Mouse (Mus musculus): ENCODE data around the gene Havcr2. TPM values are rescaled to one million over a fixed set of nuclear protein-coding genes. Genes with fewer than 3 reads are reported as not detected.
"Not testable (repeated sequence)": the region's sequence is repeated elsewhere in the genome, so short reads cannot be mapped to it uniquely, and the experiment has no call there.

The Havcr2 gene
- 1 to 10 TPM; 1.7 to 2.0 TPM for total RNA-seq (2021)

DNA sequence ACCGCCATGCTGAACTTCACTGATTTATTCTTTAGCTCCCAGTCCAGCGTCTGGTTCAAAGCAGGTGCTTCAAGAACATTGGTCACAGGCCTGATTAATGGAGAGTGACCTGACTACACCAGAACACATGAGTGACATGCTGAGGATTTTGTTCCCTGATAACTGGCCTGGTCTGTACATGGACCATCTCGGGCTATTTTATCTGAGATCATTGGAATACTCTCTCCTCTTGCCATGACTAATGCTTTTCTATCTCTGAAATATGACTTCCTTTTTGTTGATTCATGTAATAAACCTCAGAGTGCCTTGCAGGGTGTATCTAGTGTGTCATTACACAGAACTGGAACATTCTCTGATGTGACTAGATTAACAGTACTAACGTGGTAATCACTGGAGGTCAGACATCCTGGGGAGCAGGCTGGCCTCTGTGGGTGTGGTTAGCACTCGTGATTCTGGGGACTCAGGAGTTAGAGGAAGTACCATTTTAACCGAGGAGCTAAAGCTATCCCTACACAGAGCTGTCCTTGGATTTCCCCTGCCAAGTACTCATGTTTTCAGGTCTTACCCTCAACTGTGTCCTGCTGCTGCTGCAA lies at the start of gene Havcr2:
Gene Havcr2 (plus strand): TSS at position 483 of the 593 bp plus-strand sequence.
- no peak for DNase-seq

- DNase-seq: no peak
Measured at GRCm38 (mm10) chr11:46404986-46405385, 49.7 kb upstream of the Havcr2 start.

DNA sequence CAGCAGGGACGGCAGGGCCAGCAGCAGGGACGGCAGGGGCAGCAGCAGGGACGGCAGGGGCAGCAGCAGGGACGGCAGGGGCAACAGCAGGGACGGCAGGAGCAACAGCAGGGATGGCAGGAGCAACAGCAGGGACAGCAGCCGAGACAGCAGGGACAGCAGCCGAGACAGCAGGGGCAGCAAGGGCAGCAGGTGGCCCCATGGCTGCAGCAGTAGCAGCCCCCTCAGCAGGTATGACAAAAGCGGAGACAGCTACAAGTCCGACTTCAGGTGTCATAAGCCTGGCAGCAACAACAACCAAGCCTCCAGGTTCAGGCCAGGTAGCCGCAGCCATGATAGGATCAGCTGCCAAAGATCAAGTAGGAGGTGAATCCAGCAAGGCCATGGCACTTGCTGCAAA lies 48.0 kb upstream of the Havcr2 start:
- DNase-seq: no peak

DNA sequence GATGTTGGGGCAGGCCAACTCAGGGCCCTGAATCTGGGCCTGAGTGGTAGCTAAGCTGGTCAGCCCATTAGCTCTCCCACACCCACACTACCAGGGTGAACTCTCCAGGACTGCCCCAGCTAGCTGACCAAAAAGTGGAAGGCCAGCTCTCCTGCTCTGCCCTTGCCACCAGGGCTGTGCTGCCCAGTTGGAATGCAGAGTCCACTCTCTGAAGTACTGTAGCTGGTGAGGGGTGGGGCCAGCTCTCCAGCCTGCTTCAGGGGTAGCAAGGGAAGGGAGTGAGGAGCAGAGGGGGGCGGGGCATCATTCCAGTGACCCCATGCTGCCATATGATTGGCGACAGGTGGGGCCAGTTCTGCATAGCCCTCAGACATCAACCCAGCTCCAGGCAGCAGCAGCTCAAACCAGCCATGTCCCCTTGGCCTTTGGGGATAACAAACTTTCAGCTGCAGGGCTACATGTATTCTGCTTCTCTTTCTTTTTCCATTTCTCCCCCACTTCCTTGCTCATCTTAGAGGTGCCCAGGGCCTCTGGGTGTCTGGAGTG lies 44.6 kb upstream of the Havcr2 start:
- no peak for DNase-seq

- DNase-seq: no peak
Measured at GRCm38 (mm10) chr11:46418438-46418837, 36.3 kb upstream of the Havcr2 start.

- DNase-seq: no peak
Measured at GRCm38 (mm10) chr11:46418860-46419259, 35.9 kb upstream of the Havcr2 start.

DNA sequence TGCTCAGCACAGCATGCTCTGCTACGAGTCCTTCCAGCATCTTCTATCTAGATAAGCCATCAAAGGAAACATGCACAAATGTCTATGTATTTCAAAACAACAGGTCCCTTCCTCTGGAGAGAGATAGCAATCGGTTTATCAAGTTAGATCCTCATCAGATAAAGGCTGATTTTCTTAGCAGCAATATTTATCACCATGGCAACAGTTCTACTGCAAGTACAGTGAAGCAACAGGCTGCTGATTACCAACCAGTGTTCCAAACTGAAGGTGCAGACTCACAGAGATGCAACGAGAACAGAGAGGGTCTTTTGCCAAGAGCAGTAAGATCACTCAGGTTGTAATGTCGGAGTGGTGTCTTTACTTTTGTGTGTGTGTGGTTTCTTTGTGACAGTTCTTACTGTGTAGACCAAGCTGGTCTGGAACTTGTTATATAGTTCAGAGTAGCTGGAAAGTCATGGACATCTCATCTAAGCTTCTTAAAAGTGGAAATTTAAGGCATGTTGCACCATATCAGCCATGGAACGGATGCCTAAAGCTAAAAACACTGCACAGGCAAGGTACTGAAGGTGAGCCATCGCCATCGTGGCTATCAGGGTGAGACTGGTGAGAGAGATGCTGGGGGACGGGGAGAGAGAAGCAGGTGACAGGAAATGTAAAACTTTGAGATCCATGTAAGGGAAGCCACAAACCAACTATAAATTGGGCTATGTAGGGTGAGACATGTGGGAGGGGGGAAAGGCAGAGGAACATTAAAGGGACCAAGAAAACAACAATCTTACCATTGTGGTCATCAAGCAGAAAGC lies 33.4 kb upstream of the Havcr2 start:
- DNase-seq: no peak

- not testable (repeated sequence) for DNase-seq
Measured at GRCm38 (mm10) chr11:46428131-46428530, 26.6 kb upstream of the Havcr2 start.

DNA sequence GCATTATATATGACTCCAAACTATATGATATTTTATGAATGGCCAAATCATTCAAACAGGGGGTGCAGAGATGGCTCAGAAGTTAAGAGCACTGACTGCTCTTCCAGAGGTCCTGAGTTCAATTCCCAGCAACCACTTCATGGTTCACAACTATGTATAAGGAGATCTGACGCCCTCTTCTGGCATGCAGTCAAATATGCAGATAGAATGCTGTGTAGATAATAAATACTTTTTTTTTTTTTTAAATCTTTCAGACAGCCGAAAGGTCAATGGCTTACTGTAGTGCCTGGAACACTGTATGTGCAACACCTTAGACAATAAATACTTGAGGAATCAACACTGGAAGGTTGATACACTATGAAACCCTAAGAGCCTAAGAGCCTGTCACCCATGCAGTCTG lies 24.6 kb upstream of the Havcr2 start:
- DNase-seq: no peak

DNA sequence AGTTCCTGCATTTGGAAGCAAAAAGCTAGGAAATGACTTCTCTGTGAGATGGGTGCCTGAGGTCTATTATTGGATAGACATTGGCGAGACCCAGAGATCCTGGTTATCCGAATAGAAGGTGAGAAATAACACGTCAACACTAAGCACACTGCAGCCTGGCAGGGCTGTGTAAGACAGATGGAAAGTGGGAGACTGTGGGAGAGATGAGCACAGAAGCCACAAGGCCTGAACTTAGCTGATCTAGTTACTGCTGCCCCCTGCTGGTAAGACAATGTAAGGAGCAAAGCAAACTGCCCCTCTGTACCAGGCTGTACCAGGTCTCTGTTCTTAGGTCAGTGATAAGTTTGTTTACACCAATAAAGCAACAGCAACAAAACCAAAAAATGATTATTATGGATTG lies 23.6 kb upstream of the Havcr2 start:
- peak; percentile 80 to 82 for DNase-seq

- DNase-seq: no peak
Measured at GRCm38 (mm10) chr11:46435363-46435762, 19.4 kb upstream of the Havcr2 start.

DNA sequence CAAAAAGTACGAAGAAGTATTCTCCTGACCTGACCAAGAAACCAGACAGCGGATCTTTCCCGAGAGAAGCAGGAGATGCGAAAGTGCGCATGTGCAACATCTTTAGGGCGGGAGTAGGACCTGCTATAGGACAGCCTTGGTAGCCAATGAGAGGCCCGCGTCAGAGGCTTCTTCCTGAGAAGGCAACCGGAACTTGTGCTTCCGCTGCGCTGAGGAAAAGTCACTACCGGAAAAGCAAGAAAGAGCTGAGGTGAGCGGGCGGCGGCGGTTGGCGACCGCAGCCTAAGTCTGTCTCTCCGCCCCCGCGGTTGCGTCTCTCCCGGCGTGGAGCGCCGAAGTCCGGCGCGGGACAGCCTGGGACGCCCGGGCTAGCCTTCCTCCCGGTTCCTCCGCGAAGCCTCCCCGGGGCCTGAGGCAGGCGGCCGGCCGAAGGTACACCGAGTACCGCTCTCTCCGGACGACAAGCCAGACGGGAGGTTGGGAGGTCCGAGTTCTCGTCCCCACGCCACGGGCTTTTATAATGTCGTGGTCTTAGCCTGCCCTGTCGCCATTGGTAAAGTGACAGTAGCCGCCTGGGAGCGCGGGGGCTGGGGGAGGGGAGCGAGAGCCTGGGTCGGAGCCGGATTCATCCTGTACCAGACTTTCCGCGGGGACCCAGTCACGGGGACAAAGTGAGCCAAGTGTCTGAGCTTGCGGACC lies 17.8 kb upstream of the Havcr2 start, which contains the start of gene Med7:
Gene Med7 (plus strand): TSS at position 166 of the 699 bp plus-strand sequence.
- DNase-seq: peak; percentile 92

DNA sequence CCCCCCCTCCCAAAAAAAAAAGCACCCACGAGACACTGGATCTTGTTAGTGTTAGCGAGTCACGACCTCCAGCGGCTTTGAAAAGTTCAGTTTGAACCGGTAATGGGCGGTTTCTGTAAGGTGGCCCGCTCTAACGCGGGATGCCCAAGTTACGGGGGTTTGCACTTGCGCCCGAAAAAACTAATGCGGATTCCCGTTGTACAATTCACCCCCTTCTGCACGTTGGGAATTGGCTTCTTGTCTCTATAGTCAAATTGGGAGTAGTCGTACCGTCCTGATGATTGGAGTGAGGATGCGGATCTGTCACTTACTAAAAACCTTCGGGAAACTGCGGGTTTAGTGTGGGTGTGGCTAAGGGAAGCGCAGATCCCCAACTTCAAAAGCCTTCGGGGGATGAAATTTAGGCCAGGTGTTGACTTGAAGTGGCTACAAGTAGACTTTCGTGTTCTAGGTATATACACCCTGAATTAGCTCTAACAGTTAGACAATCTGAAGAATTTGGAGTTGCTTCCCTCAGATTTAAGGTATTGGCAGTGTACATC lies 17.2 kb upstream of the Havcr2 start:
- peak in 1 of 2 experiments; percentile 5 for DNase-seq

DNA sequence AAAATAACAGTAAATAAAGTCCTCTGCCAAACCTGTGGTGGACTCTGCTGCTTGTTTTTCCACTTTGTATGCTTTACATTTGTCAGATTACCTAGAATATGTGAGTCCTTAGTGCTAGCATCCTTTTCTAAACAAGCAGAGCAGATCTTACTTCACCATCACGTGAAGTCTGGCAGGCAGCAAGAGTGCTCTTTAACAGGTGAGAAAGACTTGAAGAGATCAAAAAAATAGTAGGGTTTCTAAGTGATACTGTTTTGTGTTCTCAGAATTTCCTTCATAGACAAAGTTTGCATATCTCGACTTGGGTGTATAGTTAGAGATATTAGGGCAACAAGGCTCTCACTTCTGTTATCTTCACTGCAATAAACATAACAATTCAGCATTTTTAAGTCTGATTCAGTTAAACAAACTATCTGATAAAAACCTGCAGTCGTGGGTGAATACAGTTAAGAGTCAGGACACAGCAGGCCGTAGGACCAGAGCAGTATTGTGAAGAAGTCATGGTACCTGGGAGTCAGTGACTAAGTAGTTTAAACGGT lies 15.7 kb upstream of the Havcr2 start:
- no peak for DNase-seq

DNA sequence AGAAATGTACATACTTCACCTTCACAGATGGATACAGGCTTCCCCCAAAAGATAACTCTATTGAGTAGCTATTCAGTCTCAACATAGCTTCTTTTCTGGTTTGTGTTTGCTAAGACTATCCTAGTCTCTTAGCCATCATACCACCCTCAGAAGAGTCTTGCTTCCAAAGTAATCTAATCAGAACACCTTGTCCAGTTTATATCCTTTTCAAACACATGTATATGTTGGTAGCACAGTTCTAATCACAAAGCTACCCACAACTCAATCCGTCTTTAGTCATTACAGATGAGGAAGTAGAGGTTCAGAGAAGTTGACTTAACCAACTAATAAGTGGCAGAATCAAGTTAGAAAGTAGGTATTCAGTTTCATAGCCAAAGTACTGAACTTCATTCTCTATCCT lies 13.0 kb upstream of the Havcr2 start:
- DNase-seq: no peak

- no peak for DNase-seq
Measured at GRCm38 (mm10) chr11:46443152-46443551, 11.6 kb upstream of the Havcr2 start.

DNA sequence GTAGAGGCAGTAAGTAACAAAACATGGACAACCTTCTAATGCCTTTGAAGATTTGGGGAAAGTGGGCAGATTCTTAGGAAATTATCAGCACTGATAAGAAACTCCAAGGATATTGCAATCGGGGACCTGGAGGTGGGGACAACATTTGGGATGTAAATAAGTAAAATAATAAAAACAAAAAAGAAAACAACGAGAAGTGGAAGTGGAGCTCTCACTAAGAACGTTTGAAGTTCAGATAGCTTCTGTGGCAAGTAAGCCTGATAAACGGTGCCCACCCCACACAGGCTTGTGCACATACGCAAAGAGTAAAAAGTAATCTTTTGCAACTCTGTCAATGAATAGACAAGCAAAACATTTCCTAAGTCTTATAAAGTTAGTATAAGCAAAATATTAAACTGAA lies 10.8 kb upstream of the Havcr2 start:
- DNase-seq: no peak

GRCm38 (mm10) chr11:46446150-46446549 lies 8.6 kb upstream of the Havcr2 start:
- DNase-seq: no peak

GRCm38 (mm10) chr11:46447644-46448484 lies 6.9 kb upstream of the Havcr2 start:
- DNase-seq: no peak

DNA sequence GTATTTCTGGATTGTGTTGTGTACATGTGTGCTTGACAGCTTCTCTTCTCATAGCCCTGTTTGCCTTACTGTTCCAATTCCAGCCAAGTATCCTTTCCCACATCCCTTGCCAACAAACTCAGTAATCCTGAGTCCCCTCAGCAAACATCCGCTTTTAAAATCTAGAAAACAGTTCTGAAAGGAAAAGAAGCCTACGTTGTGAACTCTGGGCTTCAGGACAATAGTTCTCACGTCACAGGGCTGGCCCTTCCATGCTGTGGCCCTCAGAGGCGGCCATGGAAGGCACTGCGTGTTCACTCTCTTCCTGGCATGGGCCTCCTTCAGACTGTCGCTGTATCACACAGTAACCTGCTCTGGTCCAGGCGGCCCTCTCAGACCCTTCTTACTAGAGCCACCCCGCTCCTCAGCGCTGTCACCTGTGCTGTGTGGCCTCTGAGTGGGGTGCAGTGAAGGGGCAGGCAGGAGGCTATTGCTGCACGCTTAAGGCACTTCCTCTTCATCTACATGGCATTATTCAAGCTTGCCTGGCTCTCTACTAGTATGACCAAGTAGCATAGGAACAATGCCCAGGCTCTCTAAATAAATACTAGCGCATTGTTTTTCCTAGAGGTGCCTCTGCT lies 5.2 kb upstream of the Havcr2 start:
- DNase-seq: no peak

DNA sequence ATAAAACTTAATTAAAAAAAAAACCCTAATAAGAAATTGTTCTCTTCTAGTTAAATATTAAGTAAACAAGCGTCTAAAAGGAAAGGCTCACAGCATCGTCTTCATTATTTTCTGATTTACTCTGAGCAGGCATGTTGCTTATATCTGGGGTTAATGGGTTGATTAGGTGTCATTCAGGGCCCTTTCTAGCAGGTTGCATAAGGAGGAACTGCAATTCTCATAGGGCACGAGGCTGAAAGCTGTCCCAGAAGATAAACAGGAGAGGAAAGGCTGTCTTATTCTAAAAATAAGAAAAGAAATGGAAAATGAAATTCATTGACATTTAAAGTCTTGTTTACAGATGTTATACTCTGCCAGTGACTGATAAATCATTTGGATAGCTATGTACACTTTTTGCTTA lies 5.2 kb downstream of the Havcr2 start:
- DNase-seq: no peak

Data from layer of hippocampus, postnatal 36 days (tissue).